Mouse (Mus musculus) stomach, postnatal 0 days (tissue): Measurements from ENCODE around the gene Pgls.

Experiments
- CTCF ChIP-seq: IDR thresholded peaks from 2 replicates; pipeline ENCODE4 v1.5.1; 2016; ENCODE audit warnings: antibody characterized with exemption, low read depth, mild to moderate bottlenecking, moderate library complexity
- EP300 ChIP-seq: optimal IDR thresholded peaks from 2 replicates; pipeline ENCODE3; 2016; ENCODE audit warnings: antibody characterized with exemption

- TF ChIP-seq CTCF (no peak), EP300 (no peak)
Measured at GRCm38 (mm10) chr8:71629781-71630212, 37.8 kb downstream of the Pgls start.
